Mouse (Mus musculus): ENCODE measurements around the gene Fndc4.
A peak's percentile ranks its signal among the peaks of the same experiment; 100 is the strongest.

Gene Fndc4

GRCm38 (mm10) chr5:31253806-31254205 is 42.1 kb downstream of the Fndc4 start:
- Histone ChIP-seq H3K9me3 (ENCODE audit: low read length) (no peaks in the 10 kb centered on the region), H3K27me3 (ENCODE audit: insufficient read depth, low read length) (peaks cover 7% of the 10 kb centered on the region), H3K4me1 (replicated peaks; ENCODE audit: low read depth, low read length) (peaks cover 55% of the 10 kb centered on the region), H3K4me3 (replicated peaks; ENCODE audit: low read length) (no peak overlapping the region), H3K36me3 (ENCODE audit: insufficient read depth, low read length) (peaks cover 74% of the 10 kb centered on the region)
- TF ChIP-seq CTCF (conservative IDR thresholded peaks at IDR 0.05; ENCODE audit: low read length) (no peak), NANOG (IDR thresholded peaks at IDR 0.05; ENCODE audit: borderline replicate concordance, low read length) (no peak), POU5F1 (IDR thresholded peaks at IDR 0.05; ENCODE audit: borderline replicate concordance, low read length) (no peak)

- Histone ChIP-seq H3K9me3 (ENCODE audit: low read length) (no peaks in the 10 kb centered on the region), H3K4me3 (replicated peaks; ENCODE audit: low read length) (peak overlapping the region; percentile 81; the same call in 1 of the 2 replicates)
- TF ChIP-seq POU5F1 (IDR thresholded peaks at IDR 0.05; ENCODE audit: borderline replicate concordance, low read length): no peak
- peak; percentile 9; the same call in 1 of the 2 replicates for TF ChIP-seq CTCF (conservative IDR thresholded peaks at IDR 0.05; ENCODE audit: low read length)
- TF ChIP-seq NANOG (IDR thresholded peaks at IDR 0.05; ENCODE audit: borderline replicate concordance, low read length): no peak
Measured at GRCm38 (mm10) chr5:31252795-31253545, 42.9 kb downstream of the Fndc4 start.

GRCm38 (mm10) chr5:31252151-31252550 is 43.7 kb downstream of the Fndc4 start:
- H3K9me3 ChIP-seq (ENCODE audit: low read length): no peaks in the 10 kb centered on the region
- TF ChIP-seq CTCF (conservative IDR thresholded peaks at IDR 0.05; ENCODE audit: low read length) (no peak), NANOG (IDR thresholded peaks at IDR 0.05; ENCODE audit: borderline replicate concordance, low read length) (no peak), POU5F1 (IDR thresholded peaks at IDR 0.05; ENCODE audit: borderline replicate concordance, low read length) (no peak)
- H3K27me3 ChIP-seq (ENCODE audit: insufficient read depth, low read length): peaks cover 7% of the 10 kb centered on the region
- H3K4me3 ChIP-seq (replicated peaks; ENCODE audit: low read length): peak overlapping the region; percentile 81
- H3K36me3 ChIP-seq (ENCODE audit: insufficient read depth, low read length): peaks cover 82% of the 10 kb centered on the region
- H3K4me1 ChIP-seq (replicated peaks; ENCODE audit: low read depth, low read length): peaks cover 52% of the 10 kb centered on the region

More at GRCm38 (mm10) chr5:31252795-31253545, 42.9 kb downstream of the Fndc4 start:
- peaks cover 7% of the 10 kb centered on the region for H3K27me3 ChIP-seq (ENCODE audit: insufficient read depth, low read length)
- H3K4me1 ChIP-seq (replicated peaks; ENCODE audit: low read depth, low read length): peaks cover 55% of the 10 kb centered on the region
- peaks cover 82% of the 10 kb centered on the region for H3K36me3 ChIP-seq (ENCODE audit: insufficient read depth, low read length)

- TF ChIP-seq POU5F1 (IDR thresholded peaks at IDR 0.05; ENCODE audit: borderline replicate concordance, low read length) (no peak), NANOG (IDR thresholded peaks at IDR 0.05; ENCODE audit: borderline replicate concordance, low read length) (no peak), CTCF (conservative IDR thresholded peaks at IDR 0.05; ENCODE audit: low read length) (no peak)
- peaks cover 84% of the 10 kb centered on the region for H3K36me3 ChIP-seq (ENCODE audit: insufficient read depth, low read length)
- no peaks in the 10 kb centered on the region for H3K9me3 ChIP-seq (ENCODE audit: low read length)
- peaks cover 7% of the 10 kb centered on the region for H3K27me3 ChIP-seq (ENCODE audit: insufficient read depth, low read length)
- peak within 1 kb of the TSS; percentile 81 for H3K4me3 ChIP-seq (replicated peaks; ENCODE audit: low read length)
- H3K4me1 ChIP-seq (replicated peaks; ENCODE audit: low read depth, low read length): peaks cover 51% of the 10 kb centered on the region
Measured at GRCm38 (mm10) chr5:31251541-31252101, 44.3 kb downstream of the Fndc4 start, which contains the start of gene Krtcap3. Krtcap3 (plus strand) TSS chr5:31251691.

- Histone ChIP-seq H3K4me1 (replicated peaks; ENCODE audit: low read depth, low read length) (peaks cover 46% of the 10 kb centered on the region), H3K36me3 (ENCODE audit: insufficient read depth, low read length) (peaks cover 85% of the 10 kb centered on the region), H3K4me3 (replicated peaks; ENCODE audit: low read length) (peak overlapping the region; percentile 81), H3K9me3 (ENCODE audit: low read length) (no peaks in the 10 kb centered on the region), H3K27me3 (ENCODE audit: insufficient read depth, low read length) (peaks cover 7% of the 10 kb centered on the region)
- TF ChIP-seq POU5F1 (IDR thresholded peaks at IDR 0.05; ENCODE audit: borderline replicate concordance, low read length): no peak
- TF ChIP-seq NANOG (IDR thresholded peaks at IDR 0.05; ENCODE audit: borderline replicate concordance, low read length): no peak
- no peak for TF ChIP-seq CTCF (conservative IDR thresholded peaks at IDR 0.05; ENCODE audit: low read length)
Measured at GRCm38 (mm10) chr5:31250716-31251115, 45.2 kb downstream of the Fndc4 start.
